Mouse (Mus musculus) CH12.LX (cell line): ENCODE results near the gene Cpt1b.

Experiments used
- CTCF ChIP-seq, 2 experiments: IDR thresholded peaks in 1 of 2; conservative IDR thresholded peaks in 1 of 2; 2 replicates each; pipeline ENCODE4 v1.5.1; 2011 to 2012; ENCODE audit warnings: low read depth in 2 of 2, low read length in 2 of 2, improper control_type of control experiment in 1 of 2, inconsistent platforms in 1 of 2, mild to moderate bottlenecking in 1 of 2, moderate library complexity in 1 of 2
- KAT2A ChIP-seq: IDR thresholded peaks from 2 replicates; pipeline ENCODE4 v1.6.1; 2012; ENCODE audit warnings: low read length, improper control_type of control experiment, inconsistent platforms; ENCODE audit not compliant: insufficient replicate concordance
- POLR2A ChIP-seq: IDR thresholded peaks from 2 replicates; pipeline ENCODE4 v1.6.1; 2011; ENCODE audit warnings: low read depth, mild to moderate bottlenecking, improper control_type of control experiment, low read length
- USF1 ChIP-seq: IDR thresholded peaks from 2 replicates; pipeline ENCODE4 v1.6.1; 2014; ENCODE audit warnings: low read depth, mild to moderate bottlenecking, inconsistent platforms, low read length, improper control_type of control experiment
- USF2 ChIP-seq: conservative IDR thresholded peaks from 2 replicates; pipeline ENCODE4 v1.6.1; 2011; ENCODE audit warnings: low read depth, low read length, improper control_type of control experiment
- ZMIZ1 ChIP-seq: IDR thresholded peaks from 2 replicates; pipeline ENCODE4 v1.6.1; 2012; ENCODE audit warnings: low read depth, mild to moderate bottlenecking, inconsistent platforms, low read length, improper control_type of control experiment

DNA sequence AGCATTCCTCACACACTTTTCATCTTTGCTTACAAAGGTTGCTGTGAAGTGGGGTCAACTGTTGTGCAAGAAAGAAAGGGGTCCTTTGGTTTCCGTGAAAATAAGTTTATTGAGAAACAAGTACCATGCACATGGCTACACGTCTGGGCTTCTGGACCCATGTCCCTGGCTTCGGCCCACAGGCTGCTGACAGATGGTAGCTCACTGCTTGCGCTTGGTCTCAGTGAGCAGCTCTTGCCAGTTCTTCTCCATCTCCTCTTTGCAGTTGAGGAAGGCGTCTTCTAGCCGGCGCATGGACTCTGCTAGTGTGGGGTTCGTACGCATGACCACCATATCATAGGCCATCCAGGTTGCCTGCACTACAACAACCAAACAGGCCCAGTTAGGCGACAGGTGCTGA, 35.6 kb downstream of the Cpt1b start:
- TF ChIP-seq POLR2A, result no peak
- no peak for TF ChIP-seq KAT2A
- TF ChIP-seq ZMIZ1, result no peak
- TF ChIP-seq USF1, result no peak
- no peak for TF ChIP-seq USF2
- no peak for TF ChIP-seq CTCF (conservative IDR thresholded peaks at IDR 0.05 in 1 of 2, IDR thresholded peaks at IDR 0.05 in 1 of 2; ENCODE audit: low read depth in 2 of 2, low read length in 2 of 2)
